Mouse (Mus musculus) thymus, postnatal 10 days (tissue): ENCODE data around the gene Serping1.
"Not testable (repeated sequence)": the region's sequence is repeated elsewhere in the genome, so short reads cannot be mapped to it uniquely, and the experiment has no call there.

Experiments
- DNase-seq, 2 experiments: peaks; one replicate each; pipeline ENCODE4 v3.0.0; 2021; ENCODE audit warnings: low spot score in 2 of 2

Gene Serping1

GRCm38 (mm10) chr2:84775241-84775640 is at the start of gene Serping1:
Gene Serping1 (minus strand): TSS chr2:84775444.
- DNase-seq, result no peak

GRCm38 (mm10) chr2:84823237-84823636 is 48.0 kb upstream of the Serping1 start:
- DNase-seq, result no peak

- DNase-seq, result no peak
These were observed 47.3 kb upstream of the Serping1 start, which contains the start of gene Smtnl1 for GRCm38 (mm10) chr2:84822552-84822951. Gene Smtnl1 (minus strand): TSS chr2:84822652.

GRCm38 (mm10) chr2:84819861-84820260 is 44.6 kb upstream of the Serping1 start:
- no peak for DNase-seq

- DNase-seq, result no peak
These were observed 37.4 kb upstream of the Serping1 start for GRCm38 (mm10) chr2:84812676-84813075.

- no peak for DNase-seq
These were observed 36.6 kb upstream of the Serping1 start for GRCm38 (mm10) chr2:84811880-84812279.

GRCm38 (mm10) chr2:84810886-84811577 is 35.8 kb upstream of the Serping1 start:
- peak; percentile 66 to 77 for DNase-seq

- no peak for DNase-seq
These were observed 35.3 kb upstream of the Serping1 start for GRCm38 (mm10) chr2:84810526-84810885.

GRCm38 (mm10) chr2:84809330-84809729 is 34.1 kb upstream of the Serping1 start:
- no peak for DNase-seq

- no peak for DNase-seq
These were observed 31.3 kb upstream of the Serping1 start for GRCm38 (mm10) chr2:84806546-84806945.

GRCm38 (mm10) chr2:84803963-84804362 is 28.7 kb upstream of the Serping1 start:
- no peak for DNase-seq

- DNase-seq, result not testable (repeated sequence)
These were observed 26.0 kb upstream of the Serping1 start for GRCm38 (mm10) chr2:84801223-84801622.

- DNase-seq, result no peak
These were observed 25.1 kb upstream of the Serping1 start for GRCm38 (mm10) chr2:84800304-84800703.

- peak in 1 of 2 experiments; percentile 42 for DNase-seq
These were observed 23.9 kb upstream of the Serping1 start for GRCm38 (mm10) chr2:84799041-84799561.

GRCm38 (mm10) chr2:84798493-84798921 is 23.3 kb upstream of the Serping1 start, which contains the start of gene Ube2l6:
Gene Ube2l6 (plus strand): TSS chr2:84798828.
- peak; percentile 8 to 11 for DNase-seq

GRCm38 (mm10) chr2:84797833-84798492 is 22.7 kb upstream of the Serping1 start:
- DNase-seq, result peak in 1 of 2 experiments; percentile 31

- no peak for DNase-seq
These were observed 18.6 kb upstream of the Serping1 start for GRCm38 (mm10) chr2:84793871-84794270.

- DNase-seq, result no peak
These were observed 17.9 kb upstream of the Serping1 start for GRCm38 (mm10) chr2:84793154-84793553.

GRCm38 (mm10) chr2:84792516-84792915 is 17.3 kb upstream of the Serping1 start:
- DNase-seq, result no peak

- no peak for DNase-seq
These were observed 15.2 kb upstream of the Serping1 start for GRCm38 (mm10) chr2:84790418-84790817.

GRCm38 (mm10) chr2:84788316-84788715 is 13.1 kb upstream of the Serping1 start:
- DNase-seq, result no peak

- no peak for DNase-seq
These were observed 8.8 kb upstream of the Serping1 start for GRCm38 (mm10) chr2:84783840-84784566.
